8 mouse cellular contexts compared by ENCODE assay signal in the genomic region with DNA sequence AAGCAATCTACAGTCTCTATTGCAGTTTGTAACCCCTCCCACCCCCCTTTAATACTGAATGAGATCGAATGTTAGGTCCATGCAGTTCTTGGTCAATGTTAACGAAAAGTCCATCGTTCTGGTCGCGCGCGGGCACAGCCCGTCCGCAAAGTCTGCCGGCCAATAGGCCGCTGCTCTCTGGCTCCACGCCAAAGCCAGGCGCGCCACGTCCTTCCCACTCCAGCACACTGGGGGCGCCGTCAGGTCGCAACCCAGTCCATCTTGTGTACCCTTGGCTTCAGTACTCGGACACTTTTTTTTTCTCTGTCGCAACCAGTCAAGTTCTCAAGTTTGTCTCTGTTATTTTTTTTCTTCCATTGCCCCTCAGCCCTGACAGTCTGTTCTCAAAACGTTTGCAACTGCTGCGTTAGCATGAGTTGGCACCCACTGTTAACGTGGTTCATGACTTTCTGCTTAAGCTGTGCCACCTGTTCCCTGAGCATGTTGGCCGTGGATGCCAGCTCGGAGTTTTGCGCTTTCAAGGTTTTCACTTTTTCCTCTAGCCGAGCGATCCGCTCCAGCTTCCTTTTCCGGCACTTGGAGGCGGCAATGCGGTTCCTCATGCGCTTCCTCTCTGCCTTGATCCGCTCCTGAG. TPM values are rescaled to one million over a fixed set of nuclear protein-coding genes. Genes with fewer than 3 reads are reported as not detected.
DNase-seq lines count a peak whose midpoint lies in the region; ATAC-seq and TF ChIP-seq lines count a peak whose summit lies in the region.

No protein-coding gene starts in this region.

- H3K4me3 ChIP-seq in ES-Bruce4 (ENCODE audit: low read depth, low read length) = peak overlapping the region; percentile 62
- H3K4me3 ChIP-seq in hindbrain, embryonic 12.5 days = peak overlapping the region; percentile 72

- H3K27ac ChIP-seq in ES-Bruce4 (ENCODE audit: insufficient read depth, low read length) = no peak overlapping the region
- H3K27ac ChIP-seq in hindbrain, embryonic 12.5 days = peak overlapping the region; percentile 92

- no peaks in the 10 kb centered on the region for H3K9me3 ChIP-seq in ES-Bruce4 (replicated peaks; ENCODE audit: control insufficient read depth, insufficient read depth, low read length, poor library complexity, severe bottlenecking)
- no peaks in the 10 kb centered on the region for H3K9me3 ChIP-seq in hindbrain, embryonic 12.5 days (replicated peaks)

- peak overlapping the region; percentile 96 for H3K4me2 ChIP-seq in hindbrain, embryonic 12.5 days (replicated peaks)

- H3K9ac ChIP-seq in ES-Bruce4 (ENCODE audit: low read depth, poor library complexity, severe bottlenecking) = peak overlapping the region; percentile 79
- H3K9ac ChIP-seq in hindbrain, embryonic 12.5 days = peak overlapping the region; percentile 87

- peak; percentile 33 for DNase-seq in c-Kit-positive CD71-positive TER-119-negative erythroid progenitor cells, embryonic 14.5 days (ENCODE audit: low read depth)
- DNase-seq in forelimb bud, embryonic 11.5 days (ENCODE audit: low read depth, low spot score) = peak; percentile 75
- peak; percentile 75 to 77 for DNase-seq in layer of hippocampus, postnatal 36 days
- peak; percentile 88 for DNase-seq in lung, postnatal 25 days (ENCODE audit: low spot score)
- DNase-seq in retina, postnatal 7 days (ENCODE audit: low read depth, low spot score) = peak; percentile 69
- DNase-seq in thymus, postnatal 4 days = peak; percentile 68

- no peak for TF ChIP-seq EP300 in ES-Bruce4 (IDR thresholded peaks at IDR 0.05; ENCODE audit: insufficient read depth, low read depth, low read length)

- TF ChIP-seq CTCF in ES-Bruce4 (IDR thresholded peaks at IDR 0.05; ENCODE audit: low read depth, low read length) = peak; percentile 34

- H3K36me3 ChIP-seq in ES-Bruce4 (ENCODE audit: control insufficient read depth, insufficient read depth, low read length, poor library complexity, severe bottlenecking) = no peaks in the 10 kb centered on the region
- no peaks in the 10 kb centered on the region for H3K36me3 ChIP-seq in hindbrain, embryonic 12.5 days

- no peak for TF ChIP-seq POLR2A in ES-Bruce4 (IDR thresholded peaks at IDR 0.05; ENCODE audit: insufficient read depth, low read length)

- no peaks in the 10 kb centered on the region for H3K4me1 ChIP-seq in ES-Bruce4 (ENCODE audit: control insufficient read depth, insufficient read depth, low read length)
- peaks cover 24% of the 10 kb centered on the region for H3K4me1 ChIP-seq in hindbrain, embryonic 12.5 days

- ATAC-seq in hindbrain, embryonic 12.5 days (ENCODE audit: low FRiP score) = no peak

- H3K27me3 ChIP-seq in ES-Bruce4 (ENCODE audit: control insufficient read depth, insufficient read depth, low read length, poor library complexity, severe bottlenecking) = no peaks in the 10 kb centered on the region
- H3K27me3 ChIP-seq in hindbrain, embryonic 12.5 days = no peaks in the 10 kb centered on the region

- under 1% methylated on average over 34 of the region's 34 CpGs for WGBS in hindbrain, embryonic 12.5 days

RNA-seq across cellular contexts. Expression of gene Jun, which starts 2.0 kb away (rescaled TPM):
- polyA plus RNA-seq in ES-Bruce4 (2011; ENCODE audit: insufficient read depth, insufficient read length, low read depth, missing spikeins) = 16.7 and 17.9 TPM in 2 replicates
- polyA plus RNA-seq in hindbrain, embryonic 12.5 days (2016; fragmentation: Nextera tagmentation; extraction: Ambion mirVana) = 70.7 and 86.0 TPM in 2 replicates
- total RNA-seq in layer of hippocampus, postnatal 36 days (2021) = 100 to 1,000 TPM; 108 to 114 TPM

Comparison
In these comparisons a context has a peak if more than half of its experiments do, and no peak if none do; other contexts are left out.
1. DNase-seq: peak in every context shown above with its lines; median percentile 88 in lung, postnatal 25 days; 76 in layer of hippocampus, postnatal 36 days; 75 in forelimb bud, embryonic 11.5 days; 69 in retina, postnatal 7 days; 68 in thymus, postnatal 4 days; 33 in c-Kit-positive CD71-positive TER-119-negative erythroid progenitor cells, embryonic 14.5 days.